Mouse (Mus musculus) skeletal muscle tissue, adult 2 months (tissue): ENCODE results near the gene Ptpa.

Experiments
- DNase-seq: peaks from one replicate; pipeline ENCODE4 v3.0.0-alpha.2; 2012; ENCODE audit warnings: low read depth, low spot score

The Ptpa gene

GRCm38 (mm10) chr2:30436809-30437208, 21.0 kb downstream of the Ptpa start:
- DNase-seq = no peak

- no peak for DNase-seq
These were observed 22.0 kb downstream of the Ptpa start for GRCm38 (mm10) chr2:30437791-30438190.

- DNase-seq = no peak
These were observed 23.8 kb downstream of the Ptpa start for GRCm38 (mm10) chr2:30439631-30440030.

DNA sequence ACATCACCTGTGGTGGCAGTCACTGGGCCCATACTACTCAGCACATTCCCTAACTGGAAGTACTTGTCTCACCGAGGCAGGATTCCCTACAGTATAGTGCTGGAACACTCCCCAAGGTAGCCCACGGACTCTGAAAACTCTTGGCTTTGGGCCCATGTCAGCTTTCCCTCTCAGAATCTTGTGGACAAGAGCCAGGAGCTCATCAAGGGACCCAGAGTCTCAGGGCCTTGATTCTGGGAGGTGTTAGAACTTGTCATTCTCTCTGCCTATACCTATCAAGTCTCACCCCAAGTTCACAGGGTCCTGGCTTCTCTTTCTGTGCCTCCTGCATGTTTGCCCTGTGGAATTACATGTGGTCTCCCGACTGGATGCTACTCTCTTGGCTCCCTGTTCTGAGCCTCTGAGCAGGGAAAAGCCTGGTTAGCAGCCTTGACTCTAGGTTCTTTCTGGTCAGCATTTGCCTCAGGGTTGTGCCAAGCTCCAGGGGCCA, 24.4 kb downstream of the Ptpa start:
- no peak for DNase-seq

DNA sequence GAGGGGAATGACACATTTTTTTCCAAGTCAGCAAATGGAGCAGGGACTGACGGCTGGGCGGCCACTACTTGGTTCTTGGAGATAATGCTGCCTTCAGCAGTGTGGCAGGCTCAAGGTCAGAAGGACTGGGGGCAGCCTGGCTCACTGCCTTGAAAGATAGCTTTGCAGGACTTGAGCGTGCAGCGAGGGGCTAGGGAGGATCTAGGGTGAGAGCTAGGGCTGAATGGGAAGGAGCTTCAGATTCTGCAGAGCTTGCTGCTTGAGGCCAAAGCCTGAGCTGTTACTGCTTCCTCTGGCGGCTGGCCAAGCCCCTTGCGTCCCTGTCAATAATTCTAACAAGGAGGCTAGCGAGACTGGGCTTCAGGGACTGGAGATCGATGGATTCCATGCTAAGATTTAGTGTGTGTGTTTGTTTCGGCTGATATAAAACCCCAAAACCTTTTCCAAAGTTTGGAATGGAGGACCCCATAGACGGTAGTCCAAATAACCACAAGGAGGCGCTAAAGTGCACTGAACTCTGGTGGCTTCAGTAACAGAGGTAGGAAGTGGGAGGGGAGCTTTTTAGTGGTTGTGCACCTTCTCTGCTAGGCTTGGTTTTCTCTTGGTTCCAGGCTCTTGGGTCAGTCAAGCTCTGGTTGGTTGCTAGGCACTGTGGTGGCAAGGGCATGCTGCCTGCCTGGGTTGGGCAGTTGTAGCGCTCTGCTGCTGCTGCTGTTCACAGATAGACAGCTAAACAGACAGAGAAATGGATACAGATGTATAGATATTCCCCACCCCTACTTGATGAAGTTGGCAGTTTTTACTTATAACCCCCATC, 25.1 kb downstream of the Ptpa start:
- DNase-seq = peak; percentile 87

GRCm38 (mm10) chr2:30441518-30442497, 26.0 kb downstream of the Ptpa start:
- peak; percentile 98 for DNase-seq

- DNase-seq = no peak
These were observed 26.7 kb downstream of the Ptpa start for GRCm38 (mm10) chr2:30442498-30442890.

DNA sequence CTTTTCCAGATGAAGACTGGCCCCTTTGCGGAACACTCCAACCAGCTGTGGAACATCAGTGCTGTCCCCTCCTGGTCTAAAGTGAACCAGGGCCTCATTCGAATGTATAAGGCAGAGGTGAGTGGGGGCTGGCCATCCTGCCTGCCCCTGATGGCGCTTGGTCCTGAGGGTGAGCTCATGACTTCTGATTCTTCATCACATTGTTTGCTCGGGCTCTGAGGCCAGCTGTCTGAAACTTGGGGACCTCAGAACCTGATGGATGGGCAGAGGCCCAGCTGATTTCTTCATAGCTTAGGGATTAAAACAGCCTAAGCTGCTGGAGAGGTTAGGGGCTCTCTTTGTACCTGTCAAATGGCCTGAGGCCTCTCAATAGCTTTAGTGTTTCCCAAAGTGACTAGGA, 27.4 kb downstream of the Ptpa start:
- DNase-seq = no peak

- no peak for DNase-seq
These were observed 28.2 kb downstream of the Ptpa start for GRCm38 (mm10) chr2:30444006-30444405.

- DNase-seq = no peak
These were observed 28.6 kb downstream of the Ptpa start for GRCm38 (mm10) chr2:30444450-30444849.

GRCm38 (mm10) chr2:30445312-30445711, 29.5 kb downstream of the Ptpa start:
- peak; percentile 58 for DNase-seq

DNA sequence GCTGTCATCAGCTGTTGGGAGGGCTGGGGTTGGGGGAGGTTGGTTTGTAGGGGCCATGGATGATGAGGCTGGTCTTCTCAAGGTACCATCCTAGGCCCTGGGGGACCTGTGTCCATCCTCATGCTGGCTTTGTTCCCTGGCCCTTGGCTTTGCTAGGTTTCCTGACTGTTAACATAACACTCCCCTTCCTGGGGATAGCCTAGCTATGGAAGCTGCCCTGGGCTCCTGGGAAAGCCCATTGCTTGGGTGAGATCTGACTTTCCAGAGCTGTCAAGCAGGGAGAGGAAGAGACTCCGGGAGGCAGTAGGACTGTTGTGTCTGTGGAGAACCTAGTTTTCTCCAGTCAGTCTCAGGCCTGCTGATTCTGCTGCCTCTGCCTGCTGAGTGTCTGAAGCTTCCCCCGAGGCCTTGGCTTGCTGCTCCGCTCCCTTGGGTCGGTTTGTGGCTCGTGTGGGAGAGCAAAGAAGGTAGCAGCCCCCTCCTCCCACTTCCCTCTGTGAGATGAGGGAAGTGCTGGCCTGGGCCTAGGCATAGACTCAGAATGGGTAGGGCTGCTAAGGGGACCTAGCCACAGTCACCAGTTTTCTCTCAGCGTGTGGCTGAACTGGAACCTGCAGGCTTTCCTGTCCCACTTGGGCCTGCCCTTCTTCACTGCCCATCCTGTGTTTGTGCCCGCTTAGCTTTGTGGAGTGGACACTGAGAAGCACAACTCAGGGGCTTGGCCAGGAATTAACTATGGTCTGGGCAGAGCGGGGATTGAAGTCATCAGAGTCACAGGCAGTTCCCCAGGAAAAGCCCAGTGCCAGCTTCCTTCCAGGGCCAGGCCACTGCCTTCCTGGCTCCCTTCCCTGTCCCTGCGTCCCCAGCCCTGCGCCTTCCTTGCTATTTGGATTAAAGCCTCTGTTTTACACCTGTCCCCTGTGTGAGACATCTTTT, 31.3 kb downstream of the Ptpa start:
- peak; percentile 64 for DNase-seq

GRCm38 (mm10) chr2:30448371-30448770, 32.5 kb downstream of the Ptpa start:
- no peak for DNase-seq

- no peak for DNase-seq
These were observed 34.7 kb downstream of the Ptpa start for GRCm38 (mm10) chr2:30450530-30450929.

GRCm38 (mm10) chr2:30451525-30451924, 35.7 kb downstream of the Ptpa start:
- DNase-seq = no peak

GRCm38 (mm10) chr2:30453570-30453969, 37.7 kb downstream of the Ptpa start:
- DNase-seq = no peak

GRCm38 (mm10) chr2:30454587-30454986, 38.7 kb downstream of the Ptpa start:
- no peak for DNase-seq

DNA sequence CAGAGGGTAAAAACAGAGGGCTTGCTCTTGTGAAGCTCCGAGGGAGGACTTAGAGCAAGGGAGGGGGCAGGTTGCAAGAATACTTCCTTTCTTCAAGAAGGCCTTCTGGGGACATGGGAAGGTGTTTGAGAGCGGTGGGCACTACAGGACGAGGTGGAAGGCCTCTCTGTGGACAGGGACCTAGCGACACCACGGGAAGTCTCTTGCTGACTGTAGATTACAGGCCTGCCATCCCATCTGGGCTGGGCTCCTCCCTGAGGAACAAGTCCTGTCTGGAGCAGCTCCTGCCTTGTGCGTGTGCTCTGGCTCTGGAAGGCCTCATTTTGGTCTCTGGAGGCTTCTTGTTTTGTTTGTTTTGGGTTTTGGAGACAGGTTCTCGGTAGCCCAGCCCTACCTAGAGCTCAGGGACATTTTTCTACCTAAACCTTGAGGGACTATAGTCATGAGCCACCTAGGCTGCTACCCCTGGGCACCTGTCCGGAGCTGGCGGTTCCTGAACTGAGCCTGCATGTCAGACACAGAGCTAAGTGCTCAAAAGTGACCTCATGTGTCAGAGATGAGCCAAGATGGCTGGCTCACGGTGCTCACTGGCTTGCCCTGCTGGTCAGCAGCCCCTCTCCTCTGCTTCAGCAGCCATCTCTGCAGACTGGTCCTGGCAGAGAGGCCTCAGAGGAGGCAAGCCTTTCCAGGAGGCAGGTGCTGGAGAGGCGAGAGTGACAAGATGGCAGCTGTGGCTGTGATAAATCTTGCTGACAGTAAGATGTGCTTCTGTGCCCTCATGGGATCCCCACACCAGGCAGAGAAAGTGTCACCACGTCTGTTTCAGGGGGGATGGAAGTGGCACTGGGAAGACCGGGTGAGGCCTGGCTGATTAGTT, 40.5 kb downstream of the Ptpa start:
- peak; percentile 70 for DNase-seq

DNA sequence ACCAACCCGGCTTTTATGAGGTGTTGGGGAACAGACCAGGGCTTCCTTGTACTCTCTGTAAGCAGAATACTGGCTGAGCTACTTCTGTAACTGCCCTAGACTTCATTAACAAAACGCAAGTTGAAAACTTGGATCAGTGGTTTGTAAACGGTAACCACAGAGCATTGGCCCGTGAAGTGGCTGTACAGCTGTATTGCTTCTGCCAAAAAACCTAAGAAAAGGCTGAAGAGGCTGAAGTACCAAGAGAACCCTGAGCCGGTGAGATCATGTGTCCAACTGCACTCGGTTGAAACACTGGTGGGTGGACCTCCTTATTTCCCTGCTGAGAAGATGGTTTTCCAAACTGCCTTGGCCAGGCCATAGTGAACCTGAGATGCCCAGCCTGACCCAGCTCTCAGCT, 42.5 kb downstream of the Ptpa start:
- DNase-seq = no peak

GRCm38 (mm10) chr2:30459241-30459640, 43.4 kb downstream of the Ptpa start:
- no peak for DNase-seq
